Mouse (Mus musculus) embryonic facial prominence, embryonic 12.5 days (tissue): ENCODE data around the gene Syvn1. TPM values are rescaled to one million over a fixed set of nuclear protein-coding genes. Genes with fewer than 3 reads are reported as not detected.
"Not testable (repeated sequence)": the region's sequence is repeated elsewhere in the genome, so short reads cannot be mapped to it uniquely, and the experiment has no call there.

Experiments
- ATAC-seq: fragments of 200-750 bp; cut with Nextera tagmentation; 2 replicates; pipeline ENCODE4 v1.8.0; 2017; ENCODE audit not compliant: insufficient number of reproducible peaks, insufficient read depth, low FRiP score, low TSS enrichment
- H3K27ac ChIP-seq: fragments of 300-500 bp; sonication (generic); 2 replicates; pipeline ENCODE4 v1.5.1; 2016; ENCODE audit warnings: mild to moderate bottlenecking
- H3K27me3 ChIP-seq: fragments of 300-500 bp; sonication (generic); 2 replicates; pipeline ENCODE4 v1.6.1; 2016; ENCODE audit warnings: mild to moderate bottlenecking, moderate library complexity
- H3K36me3 ChIP-seq: fragments of 300-500 bp; sonication (generic); 2 replicates; pipeline ENCODE4 v1.6.1; 2016; ENCODE audit warnings: mild to moderate bottlenecking
- H3K4me1 ChIP-seq: fragments of 300-500 bp; sonication (generic); 2 replicates; pipeline ENCODE4 v1.6.1; 2016
- H3K4me2 ChIP-seq: fragments of 300-500 bp; sonication (generic); replicated peaks from 2 replicates; pipeline ENCODE4 v1.6.1; 2016; ENCODE audit warnings: mild to moderate bottlenecking, moderate library complexity
- H3K4me3 ChIP-seq: fragments of 300-500 bp; sonication (generic); 2 replicates; pipeline ENCODE4 v1.5.1; 2016; ENCODE audit warnings: mild to moderate bottlenecking
- H3K9ac ChIP-seq: fragments of 300-500 bp; sonication (generic); 2 replicates; pipeline ENCODE4 v1.6.1; 2016; ENCODE audit warnings: mild to moderate bottlenecking, moderate library complexity
- H3K9me3 ChIP-seq: fragments of 300-500 bp; sonication (generic); 2 replicates; pipeline ENCODE4 v1.6.1; 2016; ENCODE audit warnings: mild to moderate bottlenecking, moderate library complexity
- WGBS: fragments of 180-500 bp; shearing (Covaris S2); methylation state at CpG from one replicate; pipeline ENCODE4 v1.1.7; 2016; 5-methylcytosine and 5-hydroxymethylcytosine counted together
- polyA plus RNA-seq: library from polyadenylated mRNA; unstranded; fragments of >200 nt; fragmentation: Nextera tagmentation; extraction: Ambion mirVana; gene quantifications from 2 replicates; pipeline ENCODE4 v1.2.1, GENCODE M21; 2016

Gene Syvn1
- polyA plus RNA-seq, 1 experiment from 2014 or later: 26.4 TPM

DNA sequence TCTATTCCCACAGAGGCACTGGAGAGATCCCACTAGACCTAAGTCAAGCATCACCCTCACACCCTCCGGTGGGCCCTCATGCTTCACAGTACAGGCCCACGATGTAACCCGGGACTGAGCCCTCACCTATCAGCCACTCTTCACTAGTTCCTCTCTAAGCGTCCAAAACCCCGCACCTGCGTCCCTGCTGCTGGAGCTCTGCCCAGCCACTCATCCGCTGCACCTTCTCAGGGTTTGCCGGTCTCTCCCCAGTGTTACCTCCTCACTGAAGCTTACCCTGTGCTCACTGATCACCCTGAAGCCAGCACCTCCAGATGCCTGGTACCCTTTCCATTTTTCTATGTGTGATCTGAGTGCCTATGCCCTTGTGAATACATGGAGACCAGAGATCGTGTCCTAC lies 4.1 kb upstream of the Syvn1 start:
- WGBS: 83% methylated on average over 9 of the region's 9 CpGs
- no peak overlapping the region for H3K4me2 ChIP-seq
- no peak for ATAC-seq

DNA sequence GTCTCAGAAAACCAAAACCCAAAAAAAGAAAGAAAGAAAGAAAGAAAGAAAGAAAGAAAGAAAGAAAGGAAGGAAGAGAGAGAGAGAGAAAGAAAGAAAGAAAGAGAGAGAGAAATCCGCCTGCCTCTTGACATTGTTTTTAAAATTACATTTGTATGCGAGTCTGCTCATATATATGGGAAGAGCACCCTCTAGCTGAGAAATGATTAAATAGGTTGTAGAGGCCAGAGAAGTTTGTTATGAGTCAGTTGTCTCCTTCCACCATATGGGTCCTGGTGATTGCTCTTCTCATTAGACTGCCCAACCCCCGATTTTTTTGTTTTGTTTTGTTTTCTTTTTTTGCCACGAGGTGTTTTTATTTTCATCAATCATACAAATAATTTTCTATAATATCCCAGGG lies 2.3 kb upstream of the Syvn1 start:
- not testable (repeated sequence) for H3K4me2 ChIP-seq, H3K36me3 ChIP-seq, H3K27me3 ChIP-seq, H3K4me3 ChIP-seq, H3K9ac ChIP-seq, H3K27ac ChIP-seq, H3K9me3 ChIP-seq, ATAC-seq
- peaks cover 17% of the 10 kb centered on the region for H3K4me1 ChIP-seq
- 63% methylated on average over 4 of the region's 4 CpGs for WGBS

More for the DNA sequence above, 4.1 kb upstream of the Syvn1 start:
- no peaks in the 10 kb centered on the region for H3K27me3 ChIP-seq
- H3K4me1 ChIP-seq: 0 out of 2 replicates have a peak, but pooled peaks cover 4% of the 10 kb centered on the region
- H3K4me3 ChIP-seq: no peak overlapping the region
- no peaks in the 10 kb centered on the region for H3K36me3 ChIP-seq
- no peaks in the 10 kb centered on the region for H3K9me3 ChIP-seq
- H3K9ac ChIP-seq: no peak overlapping the region
- H3K27ac ChIP-seq: no peak overlapping the region

GRCm38 (mm10) chr19:6045366-6046293 lies 746 bp upstream of the Syvn1 start:
- H3K4me3 ChIP-seq: peak overlapping the region; percentile 80
- H3K4me1 ChIP-seq: peaks cover 17% of the 10 kb centered on the region
- 22% methylated on average over 20 of the region's 20 CpGs for WGBS
- H3K36me3 ChIP-seq: peaks cover 24% of the 10 kb centered on the region
- no peaks in the 10 kb centered on the region for H3K9me3 ChIP-seq
- peak; percentile 31; the same call in 1 of the 2 replicates for ATAC-seq
- no peaks in the 10 kb centered on the region for H3K27me3 ChIP-seq
- H3K27ac ChIP-seq: peak overlapping the region; percentile 99
- H3K9ac ChIP-seq: peak overlapping the region; percentile 90
- peak overlapping the region; percentile 98 for H3K4me2 ChIP-seq

GRCm38 (mm10) chr19:6047154-6047898 lies 950 bp downstream of the Syvn1 start:
- ATAC-seq: 0 out of 2 replicates have a peak, but pooled peaks have one; percentile 1

GRCm38 (mm10) chr19:6047899-6048166 lies 1.5 kb downstream of the Syvn1 start:
- H3K9me3 ChIP-seq: no peaks in the 10 kb centered on the region
- no peak for ATAC-seq
- H3K4me3 ChIP-seq: peak overlapping the region; percentile 80
- no peak overlapping the region for H3K27ac ChIP-seq
- H3K4me1 ChIP-seq: peaks cover 17% of the 10 kb centered on the region
- peaks cover 46% of the 10 kb centered on the region for H3K36me3 ChIP-seq
- no peaks in the 10 kb centered on the region for H3K27me3 ChIP-seq
- WGBS: 85% methylated on average over 8 of the region's 8 CpGs
- H3K4me2 ChIP-seq: peak overlapping the region; percentile 98
- H3K9ac ChIP-seq: peak overlapping the region; percentile 90

More at GRCm38 (mm10) chr19:6047154-6047898, 950 bp downstream of the Syvn1 start:
- peaks cover 41% of the 10 kb centered on the region for H3K36me3 ChIP-seq
- WGBS: 2% methylated on average over 44 of the region's 44 CpGs
- peak overlapping the region; percentile 99 for H3K27ac ChIP-seq
- H3K9ac ChIP-seq: peak overlapping the region; percentile 90
- H3K27me3 ChIP-seq: no peaks in the 10 kb centered on the region
- H3K4me2 ChIP-seq: peak overlapping the region; percentile 98
- H3K4me3 ChIP-seq: peak overlapping the region; percentile 80
- H3K9me3 ChIP-seq: no peaks in the 10 kb centered on the region
- H3K4me1 ChIP-seq: peaks cover 17% of the 10 kb centered on the region

DNA sequence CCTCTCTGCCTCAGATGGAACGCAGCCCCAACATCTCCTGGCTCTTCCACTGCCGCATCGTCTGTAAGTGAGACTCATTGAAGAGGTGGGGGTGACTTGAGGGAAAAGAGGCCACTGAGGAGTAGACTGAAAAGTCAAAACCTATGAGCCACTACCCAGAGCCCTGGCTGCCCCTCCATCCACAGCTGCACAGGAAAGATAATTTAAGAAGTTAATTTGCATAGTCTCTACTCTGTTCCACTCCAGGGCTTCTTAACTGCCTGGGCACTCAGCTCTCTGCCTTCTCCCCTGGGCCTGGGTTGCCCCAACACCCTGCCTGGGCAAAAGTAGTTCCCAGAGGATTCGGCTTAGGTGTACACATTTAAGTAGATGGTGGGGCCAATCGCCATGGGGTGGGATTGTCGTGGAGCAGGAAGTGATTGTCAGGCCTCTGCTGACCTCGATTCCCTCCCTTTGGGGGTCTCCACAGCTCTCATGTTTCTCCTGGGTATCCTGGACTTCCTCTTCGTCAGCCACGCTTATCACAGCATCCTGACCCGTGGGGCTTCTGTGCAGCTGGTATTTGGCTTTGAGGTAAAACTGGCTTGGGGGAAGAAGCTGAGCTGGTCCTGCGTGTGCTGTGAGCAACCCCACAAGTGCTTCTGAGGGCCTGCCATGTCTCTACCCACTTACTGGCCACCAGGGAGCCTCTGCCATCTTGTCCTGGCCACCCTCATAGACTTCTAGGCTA lies 2.5 kb downstream of the Syvn1 start:
- peaks cover 17% of the 10 kb centered on the region for H3K4me1 ChIP-seq
- H3K9me3 ChIP-seq: no peaks in the 10 kb centered on the region
- ATAC-seq: no peak
- no peak overlapping the region for H3K4me2 ChIP-seq
- no peaks in the 10 kb centered on the region for H3K27me3 ChIP-seq
- H3K27ac ChIP-seq: no peak overlapping the region
- whole genome bisulfite sequencing: 89% methylated on average over 11 of the region's 11 CpGs
- H3K36me3 ChIP-seq: peaks cover 56% of the 10 kb centered on the region
- H3K4me3 ChIP-seq: no peak overlapping the region
- 0 out of 2 replicates have a peak overlapping the region, but pooled peaks have one; percentile 90 for H3K9ac ChIP-seq

DNA sequence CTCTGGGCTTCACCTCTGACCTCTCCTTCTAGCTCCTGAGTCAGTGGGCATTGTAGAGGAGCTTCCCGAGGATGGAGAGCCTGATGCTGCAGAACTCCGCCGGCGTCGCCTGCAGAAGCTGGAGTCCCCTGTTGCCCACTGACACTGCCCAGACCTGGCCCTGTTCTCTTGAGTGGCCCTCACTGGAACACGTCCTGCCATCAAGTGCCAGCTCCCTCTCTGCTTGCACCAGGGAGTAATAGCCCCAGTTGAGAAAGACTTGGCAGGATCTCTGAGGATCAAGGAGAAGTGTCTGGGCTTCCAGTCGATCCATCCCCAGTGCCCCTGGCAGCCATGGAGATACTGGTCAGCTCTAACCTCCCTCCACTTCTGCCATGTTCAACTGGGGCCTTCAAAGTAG lies 6.1 kb downstream of the Syvn1 start:
- H3K9me3 ChIP-seq: no peaks in the 10 kb centered on the region
- H3K4me1 ChIP-seq: peaks cover 20% of the 10 kb centered on the region
- no peak overlapping the region for H3K9ac ChIP-seq
- WGBS: 89% methylated on average over 7 of the region's 7 CpGs
- no peak overlapping the region for H3K4me2 ChIP-seq
- ATAC-seq: no peak
- H3K27ac ChIP-seq: no peak overlapping the region
- no peaks in the 10 kb centered on the region for H3K27me3 ChIP-seq
- no peak overlapping the region for H3K4me3 ChIP-seq
- peaks cover 78% of the 10 kb centered on the region for H3K36me3 ChIP-seq

- ATAC-seq: no peak
- 89% methylated on average over 5 of the region's 5 CpGs for WGBS
- no peak overlapping the region for H3K27ac ChIP-seq
- H3K36me3 ChIP-seq: peaks cover 75% of the 10 kb centered on the region
- H3K4me1 ChIP-seq: peaks cover 15% of the 10 kb centered on the region
- H3K4me3 ChIP-seq: no peak overlapping the region
- no peaks in the 10 kb centered on the region for H3K9me3 ChIP-seq
- H3K27me3 ChIP-seq: no peaks in the 10 kb centered on the region
- no peak overlapping the region for H3K9ac ChIP-seq
- H3K4me2 ChIP-seq: no peak overlapping the region
Measured at GRCm38 (mm10) chr19:6054296-6054695, 7.9 kb downstream of the Syvn1 start.

- Histone ChIP-seq H3K4me2 (peak overlapping the region; percentile 86), H3K36me3 (peaks cover 56% of the 10 kb centered on the region), H3K4me1 (peaks cover 19% of the 10 kb centered on the region), H3K9me3 (no peaks in the 10 kb centered on the region), H3K27ac (no peak overlapping the region), H3K27me3 (no peaks in the 10 kb centered on the region), H3K9ac (peak overlapping the region; percentile 92), H3K4me3 (peak overlapping the region; percentile 86)
- ATAC-seq: no peak
- WGBS: 61% methylated on average over 4 of the region's 4 CpGs
Measured at GRCm38 (mm10) chr19:6056696-6057095, 10.3 kb downstream of the Syvn1 start.

DNA sequence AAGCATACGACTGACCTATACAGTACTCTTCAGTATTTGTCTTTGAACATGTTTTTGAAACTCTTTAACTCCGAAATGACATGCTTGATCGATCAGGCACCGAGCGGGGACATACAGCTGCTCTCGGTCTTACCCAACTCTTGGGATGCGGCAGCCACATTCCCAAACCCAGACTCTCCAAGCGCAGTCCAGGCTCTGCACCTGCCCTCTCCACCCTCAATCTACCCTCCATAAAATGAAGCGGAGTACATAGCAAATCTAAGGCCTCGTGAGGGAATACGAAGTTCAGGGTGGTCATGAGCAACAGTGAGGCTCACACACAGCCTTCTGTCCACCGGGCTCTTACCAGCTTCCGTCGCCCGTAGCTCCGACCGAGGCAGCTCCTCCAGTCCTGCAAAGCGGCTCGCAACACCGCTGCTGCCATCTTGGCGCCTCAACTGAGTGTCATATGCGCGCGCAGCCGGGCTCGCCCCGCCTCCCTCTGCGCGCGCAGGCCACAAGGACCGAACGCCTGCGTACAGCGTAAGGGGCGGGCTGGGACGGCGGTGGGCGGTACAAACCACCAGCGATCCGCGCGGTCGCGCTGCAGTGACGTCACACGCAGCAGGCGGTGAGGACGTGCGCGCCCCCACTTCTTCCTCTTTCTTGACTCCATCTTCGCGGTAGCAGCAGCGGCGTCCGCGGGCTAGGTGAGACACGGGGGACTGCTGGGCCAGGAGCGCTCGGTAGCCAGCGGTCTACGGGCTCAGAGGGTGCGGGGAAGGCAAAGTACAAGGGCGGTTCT lies 11.1 kb downstream of the Syvn1 start, which contains the start of the genes Mrpl49 and Fau:
TSS of gene Mrpl49 (minus strand) at position 473 of the 784 bp plus-strand sequence.
TSS of gene Fau (plus strand) at position 532 of the 784 bp plus-strand sequence.
- peak within 1 kb of the TSS; percentile 86 for H3K4me3 ChIP-seq
- under 1% methylated on average over 63 of the region's 63 CpGs for WGBS
- H3K36me3 ChIP-seq: peaks cover 48% of the 10 kb centered on the region

More for the DNA sequence above, 11.1 kb downstream of the Syvn1 start, which contains the start of the genes Mrpl49 and Fau:
- Histone ChIP-seq H3K27ac (peak within 1 kb of the TSS; percentile 80), H3K9me3 (no peaks in the 10 kb centered on the region), H3K4me2 (peak within 1 kb of the TSS; percentile 86), H3K4me1 (peaks cover 28% of the 10 kb centered on the region), H3K9ac (peak within 1 kb of the TSS; percentile 92), H3K27me3 (no peaks in the 10 kb centered on the region)
- peak; percentile 73 for ATAC-seq
